Mouse (Mus musculus) stomach, postnatal 0 days (tissue): Measurements from ENCODE around the gene Ino80e.

Experiments
- CTCF ChIP-seq: IDR thresholded peaks from 2 replicates; pipeline ENCODE4 v1.5.1; 2016; ENCODE audit warnings: antibody characterized with exemption, low read depth, mild to moderate bottlenecking, moderate library complexity
- EP300 ChIP-seq: optimal IDR thresholded peaks from 2 replicates; pipeline ENCODE3; 2016; ENCODE audit warnings: antibody characterized with exemption

GRCm38 (mm10) chr7:126802134-126802889 is 59.9 kb downstream of the Ino80e start:
- TF ChIP-seq EP300 (no peak), CTCF (no peak)
